Mouse (Mus musculus): ENCODE data around the gene Lrrc17. TPM values are rescaled to one million over a fixed set of nuclear protein-coding genes. Genes with fewer than 3 reads are reported as not detected.

Gene Lrrc17
- polyA plus RNA-seq, 1 experiment from 2014 or later = 39.5 TPM

DNA sequence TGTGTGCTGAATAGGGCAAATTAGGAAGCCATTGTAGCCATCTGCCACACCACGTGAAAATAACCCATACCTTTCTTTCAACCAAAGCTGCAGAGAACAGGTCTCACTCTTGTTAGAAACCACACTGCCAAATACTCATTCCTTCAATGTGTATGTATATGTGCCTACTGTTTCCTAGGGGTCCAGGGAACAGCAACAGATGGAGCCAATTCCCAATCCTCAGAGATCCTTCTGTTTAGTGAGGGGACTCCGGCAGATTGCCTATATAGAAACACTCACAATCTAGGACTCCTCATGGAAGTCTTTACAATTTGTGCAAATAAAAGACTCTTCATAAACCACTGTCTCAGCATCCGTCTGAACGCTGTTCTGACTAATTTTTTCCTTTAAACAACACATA, 25.2 kb upstream of the Lrrc17 start:
- WGBS = 78% methylated on average over 4 of the region's 4 CpGs
- Histone ChIP-seq H3K27ac (ENCODE audit: low read depth) (no peak overlapping the region), H3K4me3 (ENCODE audit: low read depth, low read length) (no peak overlapping the region), H3K9me3 (ENCODE audit: low read depth, low read length) (no peaks in the 10 kb centered on the region), H3K27me3 (ENCODE audit: insufficient read depth, low read length) (no peaks in the 10 kb centered on the region), H3K4me2 (no peak overlapping the region), H3K9ac (no peak overlapping the region), H3K4me1 (ENCODE audit: insufficient read depth) (no peaks in the 10 kb centered on the region), H3K36me3 (ENCODE audit: insufficient read depth) (no peaks in the 10 kb centered on the region)
- ATAC-seq (ENCODE audit: insufficient read depth) (no peak), DNase-seq (no peak)
- TF ChIP-seq CTCF (IDR thresholded peaks at IDR 0.05; ENCODE audit: low read depth) = no peak

DNA sequence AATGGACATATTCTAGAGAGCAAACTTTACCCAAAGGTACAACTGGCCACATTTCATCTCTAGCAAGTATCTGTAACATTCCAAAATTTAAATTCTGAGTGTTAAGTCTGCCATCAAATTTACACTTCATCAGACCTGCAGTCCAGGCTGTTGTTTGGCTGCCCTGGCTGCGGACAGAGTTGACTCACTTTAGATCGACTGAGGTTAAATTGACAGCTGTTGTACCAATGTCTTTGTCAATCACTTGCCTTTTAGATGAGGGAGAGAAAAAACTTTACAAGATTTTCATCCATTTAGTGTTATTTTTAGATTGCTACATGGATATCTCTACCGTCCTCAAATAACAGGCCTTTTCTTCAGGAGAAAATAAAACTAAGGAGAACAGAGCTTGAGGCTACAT, 24.2 kb upstream of the Lrrc17 start:
- no peak overlapping the region for H3K27ac ChIP-seq (ENCODE audit: low read depth)
- DNase-seq = no peak
- no peak for TF ChIP-seq CTCF (IDR thresholded peaks at IDR 0.05; ENCODE audit: low read depth)

DNA sequence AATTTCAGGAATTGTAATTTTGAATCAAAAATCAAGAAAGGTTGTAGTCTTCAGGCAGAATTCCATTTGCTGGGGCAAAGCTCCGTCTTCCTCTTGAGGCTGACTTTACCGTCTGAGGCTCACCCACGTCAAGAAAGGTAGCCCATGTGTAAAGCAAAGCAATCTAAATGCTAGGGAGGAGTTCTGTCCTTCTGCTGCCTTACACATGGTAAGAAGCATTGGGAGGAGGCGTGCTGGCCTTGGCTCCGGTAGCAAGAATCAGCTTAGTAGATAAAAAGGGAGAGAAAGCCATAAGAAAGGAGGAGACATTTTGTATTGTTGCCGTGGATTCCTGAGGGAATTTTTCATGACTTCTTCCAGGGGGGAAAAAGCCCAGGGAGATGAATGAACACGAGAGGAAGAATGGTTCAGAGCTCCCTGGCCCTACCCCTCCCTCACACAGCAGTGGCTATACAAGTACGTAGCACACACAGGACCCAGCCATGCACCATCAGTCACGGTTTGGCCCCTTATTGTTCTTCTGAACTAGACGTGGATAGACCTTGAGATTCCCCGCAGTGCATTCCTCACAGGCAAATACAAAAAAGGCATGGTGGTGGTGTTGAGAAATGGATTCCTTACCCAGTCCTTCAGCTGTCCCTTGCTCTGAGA, 16.4 kb upstream of the Lrrc17 start:
- H3K4me1 ChIP-seq (ENCODE audit: insufficient read depth) = 0 out of 2 replicates have a peak, but pooled peaks cover 7% of the 10 kb centered on the region
- no peak overlapping the region for H3K9ac ChIP-seq
- no peaks in the 10 kb centered on the region for H3K27me3 ChIP-seq (ENCODE audit: insufficient read depth, low read length)
- no peak for DNase-seq
- H3K4me2 ChIP-seq = peak overlapping the region; percentile 25; the same call in 1 of the 2 replicates
- 57% methylated on average over 11 of the region's 11 CpGs for WGBS
- TF ChIP-seq CTCF (IDR thresholded peaks at IDR 0.05; ENCODE audit: low read depth) = no peak
- H3K9me3 ChIP-seq (ENCODE audit: low read depth, low read length) = no peaks in the 10 kb centered on the region; the same call in 1 of the 2 replicates
- peak overlapping the region; percentile 90 for H3K27ac ChIP-seq (ENCODE audit: low read depth)
- ATAC-seq (ENCODE audit: insufficient read depth) = peak; percentile 19; the same call in 1 of the 2 replicates
- no peak overlapping the region for H3K4me3 ChIP-seq (ENCODE audit: low read depth, low read length)
- H3K36me3 ChIP-seq (ENCODE audit: insufficient read depth) = no peaks in the 10 kb centered on the region

More for the DNA sequence above, 24.2 kb upstream of the Lrrc17 start:
- Histone ChIP-seq H3K9ac (no peak overlapping the region), H3K27me3 (ENCODE audit: insufficient read depth, low read length) (no peaks in the 10 kb centered on the region), H3K4me1 (ENCODE audit: insufficient read depth) (no peaks in the 10 kb centered on the region), H3K36me3 (ENCODE audit: insufficient read depth) (no peaks in the 10 kb centered on the region), H3K9me3 (ENCODE audit: low read depth, low read length) (no peaks in the 10 kb centered on the region), H3K4me3 (ENCODE audit: low read depth, low read length) (no peak overlapping the region), H3K4me2 (no peak overlapping the region)
- 76% methylated on average over 3 of the region's 3 CpGs for WGBS
- ATAC-seq (ENCODE audit: insufficient read depth) = no peak

DNA sequence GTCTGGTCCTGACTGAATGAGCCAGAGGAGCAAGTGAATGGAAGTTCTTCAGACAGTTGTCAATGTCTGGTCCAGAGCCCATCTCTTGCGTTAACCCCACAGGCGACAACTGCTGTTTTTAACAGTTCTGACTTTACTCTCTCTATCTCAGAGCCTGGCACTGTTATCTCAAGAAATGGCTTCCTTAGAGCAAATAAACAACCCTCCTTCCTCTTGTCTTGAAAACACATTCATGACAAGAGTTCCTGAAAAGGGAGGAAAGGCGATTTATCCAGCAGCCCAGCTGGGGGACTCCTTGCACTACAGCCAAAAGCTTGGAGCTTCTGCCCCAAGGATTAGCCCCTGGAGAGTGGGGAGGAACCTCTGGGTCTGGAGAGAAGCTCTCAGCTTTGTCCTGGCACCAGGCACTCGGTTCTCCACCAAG, 15.9 kb upstream of the Lrrc17 start:
- 0 out of 2 replicates have a peak, but pooled peaks cover 7% of the 10 kb centered on the region for H3K4me1 ChIP-seq (ENCODE audit: insufficient read depth)
- ATAC-seq (ENCODE audit: insufficient read depth) = peak; percentile 74
- H3K27me3 ChIP-seq (ENCODE audit: insufficient read depth, low read length) = no peaks in the 10 kb centered on the region
- no peaks in the 10 kb centered on the region for H3K36me3 ChIP-seq (ENCODE audit: insufficient read depth)
- H3K4me3 ChIP-seq (ENCODE audit: low read depth, low read length) = no peak overlapping the region
- H3K27ac ChIP-seq (ENCODE audit: low read depth) = peak overlapping the region; percentile 90
- no peaks in the 10 kb centered on the region; the same call in 1 of the 2 replicates for H3K9me3 ChIP-seq (ENCODE audit: low read depth, low read length)
- no peak overlapping the region for H3K9ac ChIP-seq
- H3K4me2 ChIP-seq = peak overlapping the region; percentile 25; the same call in 1 of the 2 replicates
- 32% methylated on average over 4 of the region's 4 CpGs for WGBS
- DNase-seq = peak; percentile 78
- 0 out of 2 replicates have a peak, but pooled peaks have one; percentile 19 for TF ChIP-seq CTCF (IDR thresholded peaks at IDR 0.05; ENCODE audit: low read depth)

DNA sequence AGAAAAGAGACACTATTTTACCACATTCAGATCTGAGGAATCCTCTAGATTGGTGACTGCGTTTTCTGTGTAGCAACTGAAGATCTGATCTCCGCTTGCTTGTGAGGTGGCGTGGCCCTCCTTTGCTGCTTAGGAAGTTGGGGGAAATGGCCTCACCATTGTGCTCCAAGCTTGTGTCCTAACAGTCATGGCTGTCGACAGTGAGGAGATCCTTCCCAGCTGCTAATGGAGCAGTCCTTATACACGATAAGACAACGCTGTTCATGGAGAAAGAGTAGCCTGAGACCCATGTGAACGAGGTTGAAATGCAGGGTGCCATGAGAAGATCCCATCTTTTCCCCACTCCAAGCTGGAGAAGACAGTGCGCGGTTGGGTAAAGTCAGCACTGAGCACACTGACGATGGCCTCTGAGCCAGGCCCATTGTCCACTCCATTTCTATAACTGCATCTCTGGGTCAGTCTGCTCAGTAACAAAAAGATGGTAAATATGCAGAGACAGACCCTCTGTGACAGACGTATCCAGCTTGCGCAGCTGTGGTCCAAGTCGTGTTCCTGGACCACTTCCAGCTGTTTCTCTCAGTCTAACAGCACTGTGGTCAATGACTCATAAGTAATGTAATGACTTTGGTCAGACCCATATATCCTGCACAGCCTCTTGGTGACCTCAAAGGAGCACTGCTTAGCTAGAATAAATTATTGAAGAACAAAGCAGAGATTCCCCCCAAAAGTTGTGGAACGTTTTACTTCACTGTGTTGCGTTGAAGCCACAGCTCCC, 15.1 kb upstream of the Lrrc17 start:
- Histone ChIP-seq H3K9ac (no peak overlapping the region), H3K27me3 (ENCODE audit: insufficient read depth, low read length) (no peaks in the 10 kb centered on the region), H3K9me3 (ENCODE audit: low read depth, low read length) (no peaks in the 10 kb centered on the region; the same call in 1 of the 2 replicates), H3K4me1 (ENCODE audit: insufficient read depth) (0 out of 2 replicates have a peak, but pooled peaks cover 7% of the 10 kb centered on the region), H3K27ac (ENCODE audit: low read depth) (peak overlapping the region; percentile 90), H3K36me3 (ENCODE audit: insufficient read depth) (no peaks in the 10 kb centered on the region), H3K4me3 (ENCODE audit: low read depth, low read length) (no peak overlapping the region), H3K4me2 (peak overlapping the region; percentile 0; the same call in 1 of the 2 replicates)
- 55% methylated on average over 15 of the region's 15 CpGs for WGBS
- ATAC-seq (ENCODE audit: insufficient read depth) (peak; percentile 96), DNase-seq (peak; percentile 90)
- no peak for TF ChIP-seq CTCF (IDR thresholded peaks at IDR 0.05; ENCODE audit: low read depth)

DNA sequence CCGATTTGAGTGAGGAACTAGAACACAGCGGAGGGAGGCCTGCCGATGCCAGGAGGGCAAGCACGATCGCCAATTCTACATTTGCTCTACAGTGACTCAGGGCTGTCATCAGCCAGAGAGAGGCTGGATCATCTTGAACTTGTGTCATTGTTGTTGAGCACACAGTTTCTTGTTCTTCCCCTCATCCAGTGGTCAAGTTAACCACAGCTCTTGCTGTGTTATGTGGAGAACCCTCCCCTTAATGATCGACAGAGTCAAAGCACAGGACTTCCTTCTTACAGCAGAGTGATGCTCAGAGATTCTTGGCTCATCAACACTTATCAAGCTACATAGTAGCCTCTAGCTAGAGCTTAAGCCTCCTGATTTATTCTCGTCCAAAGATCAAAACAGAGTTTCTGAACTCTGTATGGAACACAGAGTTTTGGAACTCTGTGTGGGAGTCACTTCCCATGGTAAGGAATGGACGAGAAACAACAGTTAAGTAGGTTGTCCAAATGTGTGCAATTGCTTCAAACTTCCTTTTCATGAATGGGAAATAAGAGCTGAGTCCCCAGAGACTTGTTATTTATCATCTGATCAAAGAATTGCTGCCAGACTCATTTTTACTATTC, 14.1 kb upstream of the Lrrc17 start:
- Histone ChIP-seq H3K9ac (no peak overlapping the region), H3K4me2 (no peak overlapping the region), H3K36me3 (ENCODE audit: insufficient read depth) (no peaks in the 10 kb centered on the region), H3K27me3 (ENCODE audit: insufficient read depth, low read length) (no peaks in the 10 kb centered on the region), H3K27ac (ENCODE audit: low read depth) (peak overlapping the region; percentile 90; the same call in 1 of the 2 replicates), H3K9me3 (ENCODE audit: low read depth, low read length) (no peaks in the 10 kb centered on the region; the same call in 1 of the 2 replicates), H3K4me3 (ENCODE audit: low read depth, low read length) (no peak overlapping the region), H3K4me1 (ENCODE audit: insufficient read depth) (0 out of 2 replicates have a peak, but pooled peaks cover 7% of the 10 kb centered on the region)
- DNase-seq (no peak), ATAC-seq (ENCODE audit: insufficient read depth) (no peak)
- WGBS = 78% methylated on average over 8 of the region's 8 CpGs
- TF ChIP-seq CTCF (IDR thresholded peaks at IDR 0.05; ENCODE audit: low read depth) = no peak
